Mouse (Mus musculus): ENCODE results near the gene Eng.

The Eng gene

GRCm38 (mm10) chr2:32646379-32647056 lies at the start of gene Eng:
Eng (plus strand) TSS chr2:32646595.
- no peak for DNase-seq (ENCODE audit: extremely low read depth, low read depth)

GRCm38 (mm10) chr2:32596725-32597124 lies 49.7 kb upstream of the Eng start:
- no peak for DNase-seq (ENCODE audit: extremely low read depth, low read depth)

- no peak for DNase-seq (ENCODE audit: extremely low read depth, low read depth)
Observed at GRCm38 (mm10) chr2:32597248-32597647, 49.1 kb upstream of the Eng start.

- DNase-seq (ENCODE audit: extremely low read depth, low read depth) = no peak
Observed at GRCm38 (mm10) chr2:32597699-32598098, 48.7 kb upstream of the Eng start.

GRCm38 (mm10) chr2:32598506-32598905 lies 47.9 kb upstream of the Eng start:
- DNase-seq (ENCODE audit: extremely low read depth, low read depth) = no peak

- no peak for DNase-seq (ENCODE audit: extremely low read depth, low read depth)
Observed at GRCm38 (mm10) chr2:32599409-32599808, 47.0 kb upstream of the Eng start, which contains the start of gene St6galnac6. St6galnac6 (plus strand) TSS chr2:32599709.

GRCm38 (mm10) chr2:32601417-32602065 lies 44.9 kb upstream of the Eng start:
- no peak for DNase-seq (ENCODE audit: extremely low read depth, low read depth)

- DNase-seq (ENCODE audit: extremely low read depth, low read depth) = peak; percentile 63
Observed at GRCm38 (mm10) chr2:32602600-32603054, 43.8 kb upstream of the Eng start.

- no peak for DNase-seq (ENCODE audit: extremely low read depth, low read depth)
Observed at GRCm38 (mm10) chr2:32604631-32605030, 41.8 kb upstream of the Eng start.

- peak; percentile 76 for DNase-seq (ENCODE audit: extremely low read depth, low read depth)
Observed at GRCm38 (mm10) chr2:32606161-32607142, 39.9 kb upstream of the Eng start.

GRCm38 (mm10) chr2:32607262-32607947 lies 39.0 kb upstream of the Eng start:
- DNase-seq (ENCODE audit: extremely low read depth, low read depth) = peak; percentile 30

- DNase-seq (ENCODE audit: extremely low read depth, low read depth) = peak; percentile 81
Observed at GRCm38 (mm10) chr2:32608141-32608777, 38.1 kb upstream of the Eng start.

GRCm38 (mm10) chr2:32608778-32609435 lies 37.5 kb upstream of the Eng start:
- no peak for DNase-seq (ENCODE audit: extremely low read depth, low read depth)

- DNase-seq (ENCODE audit: extremely low read depth, low read depth) = peak; percentile 44
Observed at GRCm38 (mm10) chr2:32610610-32611229, 35.7 kb upstream of the Eng start.

GRCm38 (mm10) chr2:32612274-32612673 lies 34.1 kb upstream of the Eng start:
- DNase-seq (ENCODE audit: extremely low read depth, low read depth) = no peak

GRCm38 (mm10) chr2:32617109-32617508 lies 29.3 kb upstream of the Eng start:
- DNase-seq (ENCODE audit: extremely low read depth, low read depth) = no peak

- no peak for DNase-seq (ENCODE audit: extremely low read depth, low read depth)
Observed at GRCm38 (mm10) chr2:32617601-32618000, 28.8 kb upstream of the Eng start.

GRCm38 (mm10) chr2:32618051-32618450 lies 28.3 kb upstream of the Eng start:
- no peak for DNase-seq (ENCODE audit: extremely low read depth, low read depth)

GRCm38 (mm10) chr2:32620682-32621516 lies 25.5 kb upstream of the Eng start:
- DNase-seq (ENCODE audit: extremely low read depth, low read depth) = peak; percentile 67

All from MEL-GATA-1-ER (cell line).